Mouse (Mus musculus) macrophage (primary cell): ENCODE data around the gene Pkhd1. TPM values are rescaled to one million over a fixed set of nuclear protein-coding genes. Genes with fewer than 3 reads are reported as not detected.

Source experiments
- H3K27ac ChIP-seq: fragments of 350-480 bp; formaldehyde crosslinking; 2 replicates; pipeline ENCODE4 v1.9.0; 2021
- H3K36me3 ChIP-seq: fragments of 350-480 bp; formaldehyde crosslinking; 2 replicates; pipeline ENCODE4 v1.9.0; 2021; ENCODE audit errors: inconsistent target
- H3K4me3 ChIP-seq: fragments of 350-480 bp; formaldehyde crosslinking; 2 replicates; pipeline ENCODE4 v1.9.0; 2021; ENCODE audit errors: inconsistent target
- H3K79me2 ChIP-seq: fragments of 350-480 bp; formaldehyde crosslinking; 2 replicates; pipeline ENCODE4 v1.9.0; 2021; ENCODE audit errors: inconsistent target
- WGBS: methylation state at CpG from one replicate; pipeline ENCODE4 v1.1.7; 2026; ENCODE audit warnings: inconsistent platforms; ENCODE audit not compliant: missing documents; 5-methylcytosine and 5-hydroxymethylcytosine counted together
- polyA plus RNA-seq: library from polyadenylated mRNA; stranded (reverse); fragments of 250-400 nt; gene quantifications from 3 replicates; pipeline ENCODE4 v1.2.4, GENCODE M21; 2018; ENCODE audit warnings: inconsistent platforms

The Pkhd1 gene
- polyA plus RNA-seq, 1 experiment from 2014 or later = not detected

- no peak overlapping the region for H3K4me3 ChIP-seq
- H3K79me2 ChIP-seq = no peaks in the 10 kb centered on the region
- H3K36me3 ChIP-seq = no peaks in the 10 kb centered on the region
- WGBS = 76% methylated on average over 5 of the region's 5 CpGs
- no peak overlapping the region for H3K27ac ChIP-seq
Measured at GRCm38 (mm10) chr1:20571469-20571868, 46.4 kb downstream of the Pkhd1 start.

GRCm38 (mm10) chr1:20569430-20569829 lies 48.4 kb downstream of the Pkhd1 start:
- H3K4me3 ChIP-seq = no peak overlapping the region
- H3K27ac ChIP-seq = no peak overlapping the region
- no peaks in the 10 kb centered on the region for H3K79me2 ChIP-seq
- no peaks in the 10 kb centered on the region for H3K36me3 ChIP-seq
- WGBS = 73% methylated on average over 3 of the region's 3 CpGs

DNA sequence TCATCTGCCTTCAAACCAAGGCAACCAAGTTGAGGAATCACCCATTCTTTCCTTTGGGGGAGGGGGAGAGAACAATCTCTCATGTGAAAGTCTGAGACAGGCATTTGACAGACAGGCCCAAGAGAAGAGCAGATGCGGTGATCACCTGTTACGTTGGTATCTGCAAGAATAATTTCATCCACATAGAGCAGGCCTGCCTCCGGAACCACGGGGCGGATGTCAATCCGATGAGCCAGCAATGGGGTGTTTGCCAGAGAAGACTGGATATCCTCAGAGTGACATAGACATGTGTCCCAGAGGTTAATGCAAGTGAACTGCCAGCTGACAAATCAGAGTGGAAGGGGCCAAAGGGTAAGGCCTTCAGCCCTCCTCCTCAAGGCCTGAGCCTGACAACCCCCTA lies 59.4 kb downstream of the Pkhd1 start:
- Histone ChIP-seq H3K36me3 (no peaks in the 10 kb centered on the region), H3K4me3 (no peak overlapping the region), H3K27ac (no peak overlapping the region), H3K79me2 (no peaks in the 10 kb centered on the region)
- WGBS = 85% methylated on average over 6 of the region's 6 CpGs

- H3K27ac ChIP-seq = no peak overlapping the region
- WGBS = 36% methylated on average over 6 of the region's 6 CpGs
- no peak overlapping the region for H3K4me3 ChIP-seq
- H3K36me3 ChIP-seq = no peaks in the 10 kb centered on the region
- no peaks in the 10 kb centered on the region for H3K79me2 ChIP-seq
Measured at GRCm38 (mm10) chr1:20554398-20554797, 63.5 kb downstream of the Pkhd1 start.

DNA sequence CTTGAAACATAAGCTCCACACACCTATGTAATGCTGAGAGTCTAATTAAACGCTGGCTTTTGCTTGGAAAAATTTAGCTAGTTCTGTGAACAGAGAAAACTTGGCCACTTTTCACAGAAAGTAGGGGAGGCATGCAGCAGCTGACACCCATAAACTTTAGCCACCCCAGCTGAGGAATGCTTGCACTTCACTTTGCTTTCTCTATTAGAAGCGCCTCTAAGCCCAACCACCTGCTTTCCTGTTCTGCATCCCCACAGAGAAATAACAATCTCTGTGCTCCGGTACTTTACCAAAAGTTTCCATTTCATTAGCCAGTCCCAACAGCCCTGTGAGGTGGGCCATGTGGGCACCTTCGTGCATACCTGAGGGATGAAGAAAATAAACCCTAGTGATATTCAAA lies 66.5 kb downstream of the Pkhd1 start:
- 68% methylated on average over 4 of the region's 4 CpGs for WGBS
- H3K36me3 ChIP-seq = no peaks in the 10 kb centered on the region
- H3K79me2 ChIP-seq = no peaks in the 10 kb centered on the region
- no peak overlapping the region for H3K27ac ChIP-seq
- H3K4me3 ChIP-seq = no peak overlapping the region

DNA sequence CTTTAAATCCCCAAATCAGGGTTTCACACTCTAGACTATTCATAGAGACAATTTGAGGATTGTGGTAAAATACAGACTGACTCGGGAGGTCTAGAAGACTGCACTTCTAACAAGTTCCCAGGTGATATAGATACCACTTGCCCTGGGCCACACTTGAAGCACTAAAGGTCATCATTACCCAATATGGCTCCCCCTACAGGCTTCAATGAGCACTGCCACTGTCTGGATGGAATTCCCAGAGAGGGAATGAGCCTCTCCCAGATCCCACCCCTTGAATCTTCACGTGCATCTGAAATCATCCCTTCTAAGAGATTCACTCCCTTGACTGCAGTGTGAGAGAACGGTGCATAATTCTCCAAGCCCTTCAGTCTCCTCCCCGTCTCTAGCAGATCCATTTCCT lies 73.3 kb downstream of the Pkhd1 start:
- Histone ChIP-seq H3K4me3 (no peak overlapping the region), H3K36me3 (no peaks in the 10 kb centered on the region), H3K79me2 (no peaks in the 10 kb centered on the region), H3K27ac (no peak overlapping the region)
- WGBS = 66% methylated on average over 4 of the region's 4 CpGs

DNA sequence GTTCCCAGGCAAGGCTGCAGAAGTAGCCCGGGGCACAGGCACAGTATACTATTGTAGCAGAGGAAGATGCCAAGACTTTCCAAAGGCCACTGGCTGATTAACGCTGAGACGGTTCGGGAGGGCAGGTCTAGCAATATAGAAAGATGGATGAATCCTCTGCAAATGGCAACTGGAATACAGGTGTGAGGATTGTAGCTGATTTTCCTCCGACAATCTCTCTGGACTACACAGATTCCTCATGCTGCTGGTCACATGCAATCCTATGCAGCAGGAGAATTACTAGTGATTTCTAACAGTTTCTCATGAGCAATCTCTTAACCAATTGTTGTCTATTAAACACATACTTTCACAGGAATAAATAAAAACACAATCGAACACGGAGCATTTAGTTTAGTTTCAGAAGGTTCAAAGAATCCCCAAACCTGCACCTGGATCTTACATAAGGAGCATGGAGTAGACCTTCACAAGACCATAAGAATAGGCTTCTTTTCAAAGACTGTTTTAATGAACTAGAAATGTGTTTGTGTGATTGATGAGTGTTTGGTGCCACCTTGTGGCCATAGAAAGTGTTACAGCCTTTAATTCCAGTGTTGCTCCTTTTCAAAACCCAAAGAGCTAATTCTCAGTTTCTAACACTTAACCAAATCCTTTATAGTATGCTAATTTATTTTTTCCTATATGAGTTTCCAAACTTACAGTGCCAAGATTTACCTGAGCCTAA lies 104.3 kb downstream of the Pkhd1 start:
- WGBS = 82% methylated on average over 7 of the region's 7 CpGs
- no peaks in the 10 kb centered on the region for H3K79me2 ChIP-seq
- H3K4me3 ChIP-seq = no peak overlapping the region

DNA sequence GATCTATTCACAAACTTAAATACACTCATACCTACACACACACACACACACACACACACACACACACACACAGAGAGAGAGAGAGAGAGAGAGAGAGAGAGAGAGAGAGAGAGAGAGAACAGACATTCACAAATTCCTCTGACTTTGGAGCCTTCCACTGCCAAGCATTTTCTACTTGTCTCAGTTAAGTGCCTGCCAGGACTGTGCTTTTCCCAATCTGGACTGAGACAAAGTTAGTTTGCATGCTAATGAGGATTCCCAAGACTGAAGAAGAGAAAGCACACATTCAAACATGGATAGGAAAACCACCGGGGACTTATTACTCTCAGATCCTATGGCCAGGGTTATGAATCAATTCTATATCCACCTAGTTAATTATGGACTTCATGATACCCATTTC lies 118.9 kb downstream of the Pkhd1 start:
- Histone ChIP-seq H3K79me2 (no peaks in the 10 kb centered on the region), H3K36me3 (no peaks in the 10 kb centered on the region), H3K4me3 (no peak overlapping the region), H3K27ac (no peak overlapping the region)
- WGBS = 100% methylated on average over 1 of the region's 1 CpGs

More for the DNA sequence above, 104.3 kb downstream of the Pkhd1 start:
- H3K27ac ChIP-seq = no peak overlapping the region
- H3K36me3 ChIP-seq = no peaks in the 10 kb centered on the region

GRCm38 (mm10) chr1:20486087-20486486 lies 131.8 kb downstream of the Pkhd1 start:
- Histone ChIP-seq H3K27ac (no peak overlapping the region), H3K79me2 (no peaks in the 10 kb centered on the region), H3K36me3 (no peaks in the 10 kb centered on the region), H3K4me3 (no peak overlapping the region)
- WGBS = 100% methylated on average over 1 of the region's 10 CpGs

DNA sequence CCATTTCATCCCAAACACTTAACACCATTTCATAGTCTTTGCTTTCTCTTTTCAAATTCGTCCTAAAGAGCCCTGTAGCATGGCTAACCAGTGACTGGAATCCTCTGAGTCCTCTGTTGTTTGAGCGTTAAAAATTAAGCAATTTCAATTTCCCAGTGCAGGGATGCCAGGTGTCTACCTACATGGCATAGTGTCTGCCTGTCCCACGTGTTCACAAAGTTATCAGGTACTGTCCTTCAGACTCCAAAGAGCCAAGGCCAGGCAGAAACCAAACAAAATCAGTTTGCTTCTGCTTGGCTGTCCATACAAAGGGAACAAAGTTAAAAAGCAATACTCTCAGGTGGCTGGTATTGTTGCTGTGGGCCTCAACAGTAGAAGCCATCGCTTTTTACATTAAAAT lies 136.0 kb downstream of the Pkhd1 start:
- WGBS = 67% methylated on average over 4 of the region's 4 CpGs
- H3K36me3 ChIP-seq = no peaks in the 10 kb centered on the region

DNA sequence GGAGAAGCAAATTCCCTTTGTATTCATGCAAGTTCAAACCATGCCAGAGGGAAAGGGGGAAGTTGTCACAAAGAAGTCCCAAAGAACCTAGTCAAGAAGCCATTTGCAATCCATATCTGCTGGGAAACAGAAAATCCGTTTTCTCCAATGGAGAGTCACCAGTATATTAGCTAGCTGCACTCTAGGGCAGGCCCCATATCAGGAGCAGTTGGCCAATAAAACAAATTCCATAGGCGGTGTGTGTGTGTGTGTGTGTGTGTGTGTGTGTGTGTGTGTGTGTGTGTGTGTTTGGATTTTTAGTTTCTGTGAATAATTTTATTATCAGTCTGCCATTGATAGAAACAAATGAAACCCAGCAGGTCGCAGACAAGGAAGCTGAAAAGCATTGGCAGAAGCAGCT lies 139.2 kb downstream of the Pkhd1 start:
- 69% methylated on average over 3 of the region's 3 CpGs for WGBS
- H3K4me3 ChIP-seq = no peak overlapping the region
- H3K79me2 ChIP-seq = no peaks in the 10 kb centered on the region
- no peaks in the 10 kb centered on the region for H3K36me3 ChIP-seq
- no peak overlapping the region for H3K27ac ChIP-seq

More for the DNA sequence above, 136.0 kb downstream of the Pkhd1 start:
- no peak overlapping the region for H3K27ac ChIP-seq
- H3K4me3 ChIP-seq = no peak overlapping the region
- H3K79me2 ChIP-seq = no peaks in the 10 kb centered on the region

- WGBS = 33% methylated on average over 6 of the region's 6 CpGs
- H3K79me2 ChIP-seq = no peaks in the 10 kb centered on the region
- H3K4me3 ChIP-seq = no peak overlapping the region
- no peak overlapping the region for H3K27ac ChIP-seq
- no peaks in the 10 kb centered on the region for H3K36me3 ChIP-seq
Measured at GRCm38 (mm10) chr1:20478266-20478659, 139.6 kb downstream of the Pkhd1 start.

DNA sequence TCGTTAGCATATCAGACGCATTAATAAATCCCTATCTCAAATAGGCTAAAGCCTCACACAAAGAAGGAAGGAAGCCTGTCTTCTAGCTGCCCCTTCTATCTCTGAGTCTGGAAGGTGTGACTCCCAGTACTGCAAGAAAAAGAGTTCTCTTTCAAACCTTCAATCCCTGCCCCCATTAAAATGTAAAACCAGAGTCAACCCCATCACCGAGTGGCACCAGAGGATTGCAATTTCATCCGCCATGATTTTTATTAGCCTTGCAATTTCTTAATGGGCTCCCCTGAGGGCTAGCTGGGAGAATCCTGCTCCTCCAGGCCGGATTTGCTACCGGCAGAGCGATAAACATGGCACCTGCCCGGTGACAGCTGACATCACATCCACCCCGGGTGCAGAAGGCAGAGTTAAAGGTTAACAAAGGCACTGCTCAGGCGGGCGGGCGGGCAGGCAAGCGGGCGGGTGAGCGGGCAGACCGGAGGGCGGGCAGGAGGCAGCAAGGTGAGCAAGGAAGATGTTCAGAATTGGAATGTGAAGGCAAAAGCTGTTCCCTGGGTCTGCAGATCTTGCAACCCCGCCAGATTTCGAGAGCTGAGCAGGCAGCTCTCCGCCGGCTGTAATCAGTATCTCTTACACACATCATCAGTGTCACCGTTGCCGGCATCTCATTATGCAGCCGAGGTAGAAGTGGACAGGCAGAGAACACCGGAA lies 140.2 kb downstream of the Pkhd1 start:
- WGBS = 18% methylated on average over 25 of the region's 25 CpGs
- H3K4me3 ChIP-seq = no peak overlapping the region
- no peaks in the 10 kb centered on the region for H3K36me3 ChIP-seq
- H3K79me2 ChIP-seq = no peaks in the 10 kb centered on the region
- no peak overlapping the region for H3K27ac ChIP-seq

DNA sequence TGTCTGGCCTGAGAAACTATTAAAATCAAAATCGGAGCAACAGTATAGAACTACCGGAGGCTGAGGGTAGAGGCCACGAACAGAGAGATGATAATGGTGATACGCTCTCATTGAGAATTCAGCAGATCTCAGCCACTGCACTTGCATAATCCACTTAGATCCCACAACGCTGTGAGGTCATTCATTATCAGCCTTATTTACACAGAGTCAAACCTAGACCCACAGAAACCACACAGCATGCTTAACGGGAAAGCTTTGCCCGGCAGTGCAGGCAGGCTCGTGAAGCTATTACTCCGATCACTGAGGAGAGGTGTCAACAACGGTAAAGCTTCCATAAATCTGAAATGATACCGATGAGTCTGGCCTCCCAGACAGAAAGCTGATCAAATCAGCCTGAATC lies 147.1 kb downstream of the Pkhd1 start:
- H3K27ac ChIP-seq = no peak overlapping the region
- H3K4me3 ChIP-seq = no peak overlapping the region
- 89% methylated on average over 11 of the region's 11 CpGs for WGBS
- H3K36me3 ChIP-seq = no peaks in the 10 kb centered on the region
- H3K79me2 ChIP-seq = no peaks in the 10 kb centered on the region

- Histone ChIP-seq H3K36me3 (no peaks in the 10 kb centered on the region), H3K4me3 (no peak overlapping the region), H3K27ac (no peak overlapping the region), H3K79me2 (no peaks in the 10 kb centered on the region)
- WGBS = 86% methylated on average over 6 of the region's 6 CpGs
Measured at GRCm38 (mm10) chr1:20470317-20470716, 147.5 kb downstream of the Pkhd1 start.
